Mouse (Mus musculus) telencephalon, adult 2 months (tissue): ENCODE results near the gene Scamp3.

ENCODE experiments used
- DNase-seq: peaks from one replicate; pipeline ENCODE4 v3.0.0-alpha.2; 2011; ENCODE audit warnings: low read depth, low spot score

Scamp3 gene

GRCm38 (mm10) chr3:89225918-89226317 is 48.6 kb downstream of the Scamp3 start:
- DNase-seq = no peak

- no peak for DNase-seq
These were observed 49.1 kb downstream of the Scamp3 start for GRCm38 (mm10) chr3:89226361-89226760.

GRCm38 (mm10) chr3:89226900-89227299 is 49.6 kb downstream of the Scamp3 start, which contains the start of gene Mtx1:
Gene Mtx1 (minus strand): TSS chr3:89227088.
- no peak for DNase-seq

- peak; percentile 93 for DNase-seq
These were observed 50.3 kb downstream of the Scamp3 start for GRCm38 (mm10) chr3:89227307-89228179.

GRCm38 (mm10) chr3:89228180-89228549 is 50.9 kb downstream of the Scamp3 start:
- DNase-seq = no peak

GRCm38 (mm10) chr3:89228836-89229235 is 51.6 kb downstream of the Scamp3 start, which contains the start of gene Muc1:
Gene Muc1 (plus strand): TSS chr3:89229057.
- DNase-seq = no peak

- no peak for DNase-seq
These were observed 52.0 kb downstream of the Scamp3 start for GRCm38 (mm10) chr3:89229276-89229675.

GRCm38 (mm10) chr3:89230561-89230960 is 53.3 kb downstream of the Scamp3 start:
- DNase-seq = no peak

- DNase-seq = no peak
These were observed 54.1 kb downstream of the Scamp3 start for GRCm38 (mm10) chr3:89231345-89231744.

- no peak for DNase-seq
These were observed 54.6 kb downstream of the Scamp3 start for GRCm38 (mm10) chr3:89231772-89232275.
